Mouse (Mus musculus) activated CD4-positive, CD25-positive, alpha-beta regulatory T cell, adult 9 weeks (primary cell): ENCODE data around the gene Apip. TPM values are rescaled to one million over a fixed set of nuclear protein-coding genes. Genes with fewer than 3 reads are reported as not detected.

Experiments used
- polyA plus RNA-seq: library from polyadenylated mRNA; unstranded; fragments of 100-300 nt; shearing (Covaris generic); gene quantifications from one replicate; pipeline ENCODE4 v1.2.1, GENCODE M21; 2017

The Apip gene
- 28.0 TPM for polyA plus RNA-seq

DNA sequence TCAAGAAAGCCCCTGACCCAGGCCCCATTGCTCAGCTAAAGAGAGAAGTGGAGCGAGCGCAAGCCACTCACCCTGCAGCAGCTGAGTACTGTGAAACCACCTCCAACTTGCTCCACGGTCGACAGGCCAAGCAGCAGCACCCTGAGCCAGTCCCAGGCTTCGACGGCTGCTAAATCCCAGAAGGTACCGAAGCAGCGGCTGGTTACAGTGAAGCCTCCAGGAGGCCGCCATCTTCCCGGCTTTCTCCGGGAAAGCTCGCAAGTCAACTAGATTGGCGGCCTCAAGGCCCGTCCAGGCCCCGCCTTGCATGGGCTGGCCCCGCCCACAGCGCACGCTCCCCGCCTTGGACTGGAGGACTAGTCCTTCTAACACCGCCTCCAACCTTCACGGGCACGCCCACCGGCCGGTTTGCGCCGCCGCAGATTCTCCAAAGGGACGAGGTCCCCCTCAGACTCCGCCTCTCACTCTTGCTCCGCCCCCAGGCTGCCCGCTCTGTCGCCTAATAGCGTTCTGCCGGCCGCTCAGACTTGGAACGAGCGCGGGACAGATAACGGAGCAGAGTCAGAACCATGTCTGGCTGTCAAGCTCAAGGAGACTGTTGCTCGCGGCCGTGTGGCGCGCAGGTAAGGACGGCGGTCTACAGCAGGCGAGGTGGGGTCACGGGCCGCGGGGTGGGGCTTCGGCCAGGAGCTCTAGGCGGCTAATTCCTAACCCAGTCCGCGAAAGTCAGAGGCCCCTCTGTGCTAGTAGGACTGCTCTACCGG lies at the start of gene Apip, which contains the start of gene Pdhx:
TSS of gene Apip (plus strand) at position 457 of the 764 bp plus-strand sequence.
TSS of gene Pdhx (minus strand) at position 295 of the 764 bp plus-strand sequence.

Other genes with a start within 250 kb of the Apip start
- 88.2 TPM for gene Cd44, start 172.0 kb upstream of the Apip start, polyA plus RNA-seq
- 25.6 TPM for gene Pdhx, start 162 bp upstream of the Apip start, polyA plus RNA-seq
- not detected for gene Ehf, start 229.6 kb downstream of the Apip start, polyA plus RNA-seq